Mouse (Mus musculus) T-cell, adult 66 days (primary cell): ENCODE measurements around the gene Gm2974. TPM values are rescaled to one million over a fixed set of nuclear protein-coding genes. Genes with fewer than 3 reads are reported as not detected.

Source experiments
- total RNA-seq, 2 experiments: library from RNA; stranded (reverse); gene quantifications; 3 replicates in 1 of 2; 4 replicates in 1 of 2; pipeline ENCODE4 v1.2.4; 2023

Gm2974 gene
- not detected for total RNA-seq

GRCm38 (mm10) chr14:4182491-4183210 is at the start of gene Gm2974:
Gm2974 (plus strand) TSS chr14:4182576.

GRCm38 (mm10) chr14:4164730-4165129 is 17.6 kb upstream of the Gm2974 start, which contains the start of gene Gm3127:
Gm3127 (plus strand) TSS chr14:4165030.

GRCm38 (mm10) chr14:4249331-4249730 is 67.0 kb downstream of the Gm2974 start, which contains the start of gene Gm3138:
Gm3138 (plus strand) TSS chr14:4249631.

Other genes with a start within 250 kb of the Gm2974 start
- under 1 TPM in 1 of 2 experiments, not detected in 1; 0.89 TPM for gene Gm3095, start 219.0 kb upstream of the Gm2974 start, total RNA-seq
- gene Gm3099, start 184.2 kb upstream of the Gm2974 start, total RNA-seq: not detected
- not detected for gene Gm5796, start 158.6 kb upstream of the Gm2974 start, total RNA-seq
- gene Gm3115, start 98.5 kb upstream of the Gm2974 start, total RNA-seq: not detected
- gene Gm8108, start 72.0 kb upstream of the Gm2974 start, total RNA-seq: 1 to 10 TPM in 1 of 2 experiments, not detected in 1; 2.4 TPM
- not detected for gene Gm3127, start 17.5 kb upstream of the Gm2974 start, total RNA-seq
- gene Gm3138, start 67.1 kb downstream of the Gm2974 start, total RNA-seq: not detected
- not detected for gene Gm3149, start 134.7 kb downstream of the Gm2974 start, total RNA-seq
- gene 2610042L04Rik, start 152.2 kb downstream of the Gm2974 start, total RNA-seq: not detected
- gene Gm3159, start 214.9 kb downstream of the Gm2974 start, total RNA-seq: not detected
- not detected for gene Gm3164, start 232.9 kb downstream of the Gm2974 start, total RNA-seq
- gene Gm3173, start 248.4 kb downstream of the Gm2974 start, total RNA-seq: not detected